Mouse (Mus musculus) liver, embryonic 16.5 days (tissue): ENCODE measurements around the gene Ick. TPM values are rescaled to one million over a fixed set of nuclear protein-coding genes. Genes with fewer than 3 reads are reported as not detected.

Source experiments
- ATAC-seq: fragments of 200-750 bp; cut with Nextera tagmentation; 2 replicates; pipeline ENCODE4 v1.8.0; 2017; ENCODE audit warnings: low read depth, mild to moderate bottlenecking, moderate number of reproducible peaks, moderate library complexity
- H3K27ac ChIP-seq: fragments of 300-500 bp; sonication (generic); 2 replicates; pipeline ENCODE4 v1.5.1; 2014; ENCODE audit warnings: mild to moderate bottlenecking, low read length
- H3K27me3 ChIP-seq: fragments of 300-500 bp; sonication (generic); 2 replicates; pipeline ENCODE4 v1.6.1; 2014; ENCODE audit warnings: low read depth, low read length, mixed read lengths; ENCODE audit not compliant: control insufficient read depth, insufficient read depth
- H3K36me3 ChIP-seq: fragments of 300-500 bp; sonication (generic); 2 replicates; pipeline ENCODE4 v1.6.1; 2014; ENCODE audit warnings: mild to moderate bottlenecking; ENCODE audit not compliant: control insufficient read depth, insufficient read depth
- H3K4me1 ChIP-seq: fragments of 300-500 bp; sonication (generic); 2 replicates; pipeline ENCODE4 v1.6.1; 2014; ENCODE audit warnings: low read depth, low read length, mixed read lengths; ENCODE audit not compliant: control insufficient read depth
- H3K4me2 ChIP-seq: fragments of 300-500 bp; sonication (generic); 2 replicates; pipeline ENCODE4 v1.6.1; 2014; ENCODE audit warnings: low read depth, low read length, mixed read lengths
- H3K4me3 ChIP-seq: fragments of 300-500 bp; sonication (generic); 2 replicates; pipeline ENCODE4 v1.5.1; 2014; ENCODE audit warnings: low read depth, mild to moderate bottlenecking, low read length
- H3K9ac ChIP-seq: fragments of 300-500 bp; sonication (generic); 2 replicates; pipeline ENCODE4 v1.6.1; 2014; ENCODE audit warnings: low read depth, low read length
- H3K9me3 ChIP-seq: fragments of 300-500 bp; sonication (generic); replicated peaks from 2 replicates; pipeline ENCODE4 v1.6.1; 2016; ENCODE audit warnings: low read length; ENCODE audit not compliant: control insufficient read depth
- WGBS: fragments of 180-500 bp; shearing (Covaris S2); extraction: QIAGEN DNeasy Blood & Tissue Kit; methylation state at CpG from one replicate; pipeline ENCODE4 v1.1.7; 2014; ENCODE audit not compliant: insufficient replicate concordance; 5-methylcytosine and 5-hydroxymethylcytosine counted together
- polyA plus RNA-seq: library from polyadenylated mRNA; unstranded; fragments of >200 nt; fragmentation: Nextera tagmentation; extraction: Ambion mirVana; gene quantifications from 2 replicates; pipeline ENCODE4 v1.2.1, GENCODE M21; 2015

Ick gene
- polyA plus RNA-seq, 1 experiment from 2014 or later: 5.5 TPM

- Histone ChIP-seq H3K27ac (no peak overlapping the region), H3K4me2 (no peak overlapping the region), H3K9ac (no peak overlapping the region), H3K4me3 (no peak overlapping the region), H3K9me3 (no peaks in the 10 kb centered on the region), H3K36me3 (no peaks in the 10 kb centered on the region), H3K27me3 (no peaks in the 10 kb centered on the region), H3K4me1 (peaks cover 25% of the 10 kb centered on the region)
- no peak for ATAC-seq
- WGBS: 79% methylated on average over 9 of the region's 9 CpGs
Observed at GRCm38 (mm10) chr9:78185686-78186085, 76.7 kb downstream of the Ick start.

GRCm38 (mm10) chr9:78188910-78189309 lies 79.9 kb downstream of the Ick start:
- peak overlapping the region; percentile 68 for H3K27ac ChIP-seq
- no peak overlapping the region for H3K4me3 ChIP-seq
- H3K4me2 ChIP-seq: peak overlapping the region; percentile 23; the same call in 1 of the 2 replicates
- H3K9ac ChIP-seq: 0 out of 2 replicates have a peak overlapping the region, but pooled peaks have one; percentile 33
- peaks cover 41% of the 10 kb centered on the region for H3K4me1 ChIP-seq
- H3K36me3 ChIP-seq: no peaks in the 10 kb centered on the region
- no peaks in the 10 kb centered on the region for H3K9me3 ChIP-seq
- 31% methylated on average over 8 of the region's 8 CpGs for WGBS
- ATAC-seq: peak; percentile 69
- no peaks in the 10 kb centered on the region for H3K27me3 ChIP-seq

GRCm38 (mm10) chr9:78190651-78191634 lies 82.0 kb downstream of the Ick start:
- Histone ChIP-seq H3K27ac (no peak overlapping the region; the same call in 1 of the 2 replicates), H3K4me2 (peak overlapping the region; percentile 76), H3K4me1 (peaks cover 40% of the 10 kb centered on the region), H3K4me3 (peak overlapping the region; percentile 58), H3K9me3 (no peaks in the 10 kb centered on the region), H3K9ac (peak overlapping the region; percentile 8), H3K27me3 (no peaks in the 10 kb centered on the region), H3K36me3 (no peaks in the 10 kb centered on the region)
- 11% methylated on average over 19 of the region's 19 CpGs for WGBS
- no peak for ATAC-seq

- H3K4me1 ChIP-seq: peaks cover 40% of the 10 kb centered on the region
- no peaks in the 10 kb centered on the region for H3K9me3 ChIP-seq
- no peaks in the 10 kb centered on the region for H3K27me3 ChIP-seq
- H3K4me2 ChIP-seq: peak overlapping the region; percentile 76
- peak overlapping the region; percentile 8 for H3K9ac ChIP-seq
- WGBS: under 1% methylated on average over 18 of the region's 18 CpGs
- H3K4me3 ChIP-seq: peak overlapping the region; percentile 58
- peak; percentile 61 for ATAC-seq
- H3K36me3 ChIP-seq: no peaks in the 10 kb centered on the region
- peak overlapping the region; percentile 37; the same call in 1 of the 2 replicates for H3K27ac ChIP-seq
Observed at GRCm38 (mm10) chr9:78191736-78192135, 82.7 kb downstream of the Ick start.

GRCm38 (mm10) chr9:78193902-78194597 lies 85.1 kb downstream of the Ick start:
- Histone ChIP-seq H3K4me1 (peaks cover 28% of the 10 kb centered on the region), H3K36me3 (no peaks in the 10 kb centered on the region), H3K27me3 (no peaks in the 10 kb centered on the region), H3K4me2 (no peak overlapping the region), H3K9me3 (no peaks in the 10 kb centered on the region), H3K4me3 (no peak overlapping the region), H3K9ac (no peak overlapping the region), H3K27ac (no peak overlapping the region)
- WGBS: 40% methylated on average over 9 of the region's 9 CpGs
- no peak for ATAC-seq

GRCm38 (mm10) chr9:78195034-78195433 lies 86.0 kb downstream of the Ick start:
- Histone ChIP-seq H3K36me3 (no peaks in the 10 kb centered on the region), H3K4me1 (peaks cover 24% of the 10 kb centered on the region), H3K27me3 (no peaks in the 10 kb centered on the region), H3K9me3 (no peaks in the 10 kb centered on the region), H3K4me2 (no peak overlapping the region), H3K27ac (no peak overlapping the region), H3K4me3 (no peak overlapping the region), H3K9ac (no peak overlapping the region)
- 73% methylated on average over 11 of the region's 11 CpGs for WGBS
- no peak for ATAC-seq

GRCm38 (mm10) chr9:78197801-78198200 lies 88.8 kb downstream of the Ick start:
- Histone ChIP-seq H3K36me3 (no peaks in the 10 kb centered on the region), H3K27ac (no peak overlapping the region), H3K9me3 (no peaks in the 10 kb centered on the region), H3K4me1 (peaks cover 5% of the 10 kb centered on the region), H3K4me2 (no peak overlapping the region), H3K9ac (no peak overlapping the region), H3K4me3 (no peak overlapping the region), H3K27me3 (no peaks in the 10 kb centered on the region)
- 82% methylated on average over 9 of the region's 9 CpGs for WGBS
- ATAC-seq: no peak

- no peak overlapping the region for H3K4me2 ChIP-seq
- H3K9ac ChIP-seq: no peak overlapping the region
- H3K27ac ChIP-seq: no peak overlapping the region
- 56% methylated on average over 6 of the region's 6 CpGs for WGBS
- H3K36me3 ChIP-seq: no peaks in the 10 kb centered on the region
- H3K4me1 ChIP-seq: no peaks in the 10 kb centered on the region
- no peaks in the 10 kb centered on the region for H3K27me3 ChIP-seq
- no peaks in the 10 kb centered on the region for H3K9me3 ChIP-seq
- no peak overlapping the region for H3K4me3 ChIP-seq
- no peak for ATAC-seq
Observed at GRCm38 (mm10) chr9:78204194-78204593, 95.2 kb downstream of the Ick start.

GRCm38 (mm10) chr9:78208956-78209355 lies 100.0 kb downstream of the Ick start:
- H3K27ac ChIP-seq: no peak overlapping the region
- no peak overlapping the region for H3K4me3 ChIP-seq
- H3K9me3 ChIP-seq: no peaks in the 10 kb centered on the region
- no peak for ATAC-seq
- H3K9ac ChIP-seq: no peak overlapping the region
- no peak overlapping the region for H3K4me2 ChIP-seq
- no peaks in the 10 kb centered on the region for H3K27me3 ChIP-seq
- no peaks in the 10 kb centered on the region for H3K4me1 ChIP-seq
- WGBS: 34% methylated on average over 4 of the region's 4 CpGs
- H3K36me3 ChIP-seq: no peaks in the 10 kb centered on the region
